Mouse (Mus musculus) G1E (cell line): ENCODE results near the gene D230025D16Rik.
"Not testable (repeated sequence)": the region's sequence is repeated elsewhere in the genome, so short reads cannot be mapped to it uniquely, and the experiment has no call there.

Source experiments
- CTCF ChIP-seq: IDR thresholded peaks from 2 replicates; pipeline ENCODE4 v1.5.1; 2012; ENCODE audit warnings: low read depth, low read length, inconsistent platforms, mixed read lengths
- GATA1 ChIP-seq: IDR thresholded peaks from 2 replicates; pipeline ENCODE4 v1.6.1; 2012; ENCODE audit warnings: borderline replicate concordance, low read length, inconsistent platforms, mixed read lengths
- POLR2AphosphoS5 ChIP-seq: IDR thresholded peaks from 2 replicates; pipeline ENCODE4 v1.6.1; 2012; ENCODE audit warnings: low read depth, low read length, inconsistent platforms; ENCODE audit not compliant: insufficient replicate concordance
- TAL1 ChIP-seq: conservative IDR thresholded peaks from 2 replicates; pipeline ENCODE4 v1.6.1; 2012; ENCODE audit warnings: low read depth, low read length, inconsistent platforms, mixed read lengths

GRCm38 (mm10) chr8:105232321-105232693 is 7.4 kb downstream of the D230025D16Rik start:
- TF ChIP-seq CTCF, TAL1, GATA1, POLR2AphosphoS5: not testable (repeated sequence)
